Mouse (Mus musculus) common myeloid progenitor, adult 5-6 weeks (primary cell): ENCODE results near the gene Esyt1. TPM values are rescaled to one million over a fixed set of nuclear protein-coding genes. Genes with fewer than 3 reads are reported as not detected.
"Not testable (repeated sequence)": the region's sequence is repeated elsewhere in the genome, so short reads cannot be mapped to it uniquely, and the experiment has no call there.

Source experiments
- ATAC-seq: replicated peaks from 2 replicates; pipeline ENCODE4 v1.8.0; 2016; ENCODE audit warnings: low read depth, mild to moderate bottlenecking, moderate TSS enrichment, inconsistent platforms; ENCODE audit not compliant: poor library complexity, severe bottlenecking
- total RNA-seq: library from RNA; stranded (forward); fragments of 200-1000, 187-1606 nt; gene quantifications from 2 replicates; pipeline ENCODE4 v1.2.3, GENCODE M21; 2017

Gene Esyt1
- total RNA-seq, 1 experiment from 2014 or later = 76.6 TPM

DNA sequence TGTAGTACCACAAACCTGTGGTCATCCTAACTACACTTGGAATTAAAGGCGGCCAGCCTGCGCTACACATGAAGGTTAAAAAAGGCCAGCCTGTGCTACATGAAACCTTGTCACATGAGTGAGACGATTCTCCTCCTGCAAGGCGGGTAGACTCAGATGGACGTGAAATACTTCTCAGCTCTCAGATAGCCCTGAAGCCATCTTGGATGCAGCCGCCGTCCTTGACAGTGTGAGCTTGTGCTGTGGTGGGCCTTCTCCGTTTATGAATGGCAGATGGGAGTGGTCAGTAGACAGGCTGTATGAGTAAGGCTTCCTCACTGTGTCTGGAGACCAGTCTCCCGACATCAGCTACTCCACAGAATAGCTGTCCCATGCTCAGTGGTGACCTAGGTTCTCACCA lies 16.5 kb downstream of the Esyt1 start:
- no peak for ATAC-seq

DNA sequence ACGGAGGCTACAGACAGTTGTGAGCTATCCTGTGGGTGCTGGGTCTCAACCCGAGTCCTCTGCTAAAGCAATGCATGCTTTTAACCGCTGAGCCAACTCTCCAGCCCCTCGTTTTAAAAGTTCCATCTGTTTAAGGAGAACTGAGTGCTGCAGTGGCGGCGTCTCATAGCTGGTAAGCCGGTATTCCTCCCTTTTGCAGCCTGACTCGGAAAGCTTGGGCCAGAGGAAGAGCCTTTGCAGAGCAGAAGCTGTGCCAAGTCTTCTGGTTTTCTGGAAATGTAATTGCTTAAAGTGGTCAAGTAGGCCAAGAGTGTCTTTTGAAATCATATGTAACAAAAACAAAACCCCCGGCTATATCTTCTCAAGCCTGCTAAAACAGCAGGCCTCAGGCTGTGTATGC lies 17.4 kb downstream of the Esyt1 start:
- ATAC-seq = no peak

DNA sequence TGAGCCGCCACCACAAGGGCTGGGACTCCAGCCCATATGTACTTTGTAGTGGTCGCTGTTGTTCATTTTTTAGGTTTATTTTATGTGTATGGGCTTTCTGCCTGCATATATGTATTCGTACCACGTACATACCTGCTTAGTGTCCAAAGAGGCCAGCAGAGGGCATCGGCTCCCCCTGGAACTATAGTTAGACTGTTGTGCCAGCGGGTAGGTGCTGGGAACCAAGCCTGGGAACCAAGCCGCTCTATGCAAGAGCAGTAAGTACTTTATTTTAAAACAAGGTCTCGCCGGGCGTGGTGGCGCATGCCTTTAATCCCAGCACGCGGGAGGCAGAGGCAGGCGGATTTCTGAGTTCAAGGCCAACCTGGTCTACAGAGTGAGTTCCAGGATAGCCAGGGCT lies 19.7 kb downstream of the Esyt1 start:
- ATAC-seq = no peak

DNA sequence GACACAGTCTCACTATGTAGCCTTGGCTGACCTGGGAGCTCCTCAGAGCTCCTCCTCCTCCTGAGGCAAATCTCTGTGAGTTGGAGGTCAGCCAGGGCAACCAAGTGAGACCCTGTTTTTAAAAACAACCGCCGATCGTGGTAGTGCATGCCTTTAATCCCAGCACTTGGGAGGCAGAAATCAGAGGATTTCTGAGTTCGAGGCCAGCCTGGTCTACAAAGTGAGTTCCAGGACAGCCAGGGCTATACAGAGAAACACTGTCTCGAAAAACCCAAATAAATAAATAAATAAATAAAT lies 20.4 kb downstream of the Esyt1 start:
- ATAC-seq = not testable (repeated sequence)

DNA sequence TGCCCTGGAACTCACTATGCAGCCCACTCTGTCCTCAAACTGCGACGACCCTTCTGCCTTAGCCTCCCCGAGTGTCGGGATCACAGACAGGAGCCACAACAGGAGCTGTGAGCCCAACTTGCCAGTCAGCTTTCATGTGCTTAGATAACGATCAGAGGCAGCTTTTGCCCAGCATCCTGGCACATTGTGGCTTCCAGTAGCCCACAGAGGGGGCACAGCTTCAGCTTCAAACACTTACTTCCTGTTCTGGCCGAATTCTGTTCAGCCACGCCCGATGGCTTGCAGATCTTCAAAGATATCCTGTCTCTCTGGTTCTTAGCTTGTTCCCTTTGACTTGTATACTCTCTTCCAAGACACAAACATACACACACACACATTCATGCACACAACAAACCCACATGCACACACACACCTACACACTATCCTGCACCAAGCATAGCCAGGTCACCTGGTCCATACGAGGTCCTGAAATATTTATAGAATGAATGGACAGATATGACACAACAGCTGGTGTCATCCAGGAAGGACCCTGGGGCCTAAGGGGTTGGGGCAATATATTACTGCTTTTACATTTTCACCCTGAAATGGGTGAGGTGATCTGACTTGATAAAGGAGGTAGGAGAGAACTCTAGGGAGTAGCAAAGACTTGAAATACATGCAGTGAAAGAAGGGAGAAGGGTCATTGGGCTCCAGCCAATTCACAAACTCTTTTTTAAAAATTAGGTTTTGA lies 20.9 kb downstream of the Esyt1 start:
- ATAC-seq = peak; percentile 91

DNA sequence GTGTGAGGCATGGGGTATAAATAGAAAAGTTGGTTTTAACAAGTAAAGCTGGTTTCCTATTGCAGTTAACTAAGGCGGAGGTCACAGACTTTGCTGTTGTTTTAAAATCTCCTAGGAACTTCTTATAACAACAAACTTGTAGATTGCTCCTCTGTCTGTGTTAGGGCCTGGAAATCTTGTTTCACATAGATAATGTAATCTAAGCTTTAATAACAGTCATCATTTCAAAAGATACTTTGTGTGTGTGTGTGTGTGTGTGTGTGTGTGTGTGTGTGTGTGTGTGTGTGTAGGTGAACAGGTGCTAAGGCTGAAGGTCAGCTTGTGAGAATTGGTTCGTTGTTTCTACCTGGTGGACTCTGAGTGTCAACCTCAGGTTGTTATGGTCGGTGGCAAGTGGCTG lies 21.7 kb downstream of the Esyt1 start:
- ATAC-seq = no peak

DNA sequence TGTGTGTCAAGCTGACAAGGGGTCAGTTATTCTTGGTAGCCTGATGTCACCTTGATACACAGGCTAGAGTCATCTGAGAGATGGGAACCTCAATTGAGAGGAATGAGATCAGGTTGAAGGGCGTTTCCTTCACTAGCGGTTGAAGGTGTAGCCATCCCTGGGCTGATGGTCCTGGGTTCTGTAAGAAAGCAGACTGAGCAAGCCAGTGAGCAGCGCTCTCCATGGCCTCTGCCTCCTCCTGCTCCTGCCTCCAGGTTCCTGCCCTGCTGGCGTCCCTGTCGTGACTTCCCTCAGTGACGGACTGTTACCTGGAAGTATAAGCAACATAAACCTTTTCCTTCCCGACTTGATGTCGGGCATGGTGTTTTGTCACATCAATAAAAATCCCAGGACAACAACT lies 22.1 kb downstream of the Esyt1 start:
- no peak for ATAC-seq

DNA sequence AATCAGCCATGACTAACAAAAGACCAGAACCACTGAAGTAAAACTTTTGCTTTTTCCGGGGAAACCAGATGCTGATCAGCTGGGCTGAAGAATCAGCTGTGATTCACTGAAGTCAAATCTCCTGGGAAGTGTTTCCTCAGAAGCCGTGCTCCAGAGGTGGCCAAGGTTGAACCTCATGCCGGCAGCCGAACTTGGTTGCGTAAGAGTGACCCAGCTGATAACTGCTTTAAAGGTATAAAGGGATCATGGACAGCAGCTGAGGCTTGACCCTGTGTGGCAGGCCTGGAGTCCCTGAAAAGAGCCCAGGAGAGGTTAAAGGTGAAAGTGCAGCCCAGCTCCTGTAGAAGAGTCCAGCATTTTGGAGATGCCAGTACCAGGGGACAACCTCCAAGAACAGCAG lies 23.3 kb downstream of the Esyt1 start:
- ATAC-seq = no peak

DNA sequence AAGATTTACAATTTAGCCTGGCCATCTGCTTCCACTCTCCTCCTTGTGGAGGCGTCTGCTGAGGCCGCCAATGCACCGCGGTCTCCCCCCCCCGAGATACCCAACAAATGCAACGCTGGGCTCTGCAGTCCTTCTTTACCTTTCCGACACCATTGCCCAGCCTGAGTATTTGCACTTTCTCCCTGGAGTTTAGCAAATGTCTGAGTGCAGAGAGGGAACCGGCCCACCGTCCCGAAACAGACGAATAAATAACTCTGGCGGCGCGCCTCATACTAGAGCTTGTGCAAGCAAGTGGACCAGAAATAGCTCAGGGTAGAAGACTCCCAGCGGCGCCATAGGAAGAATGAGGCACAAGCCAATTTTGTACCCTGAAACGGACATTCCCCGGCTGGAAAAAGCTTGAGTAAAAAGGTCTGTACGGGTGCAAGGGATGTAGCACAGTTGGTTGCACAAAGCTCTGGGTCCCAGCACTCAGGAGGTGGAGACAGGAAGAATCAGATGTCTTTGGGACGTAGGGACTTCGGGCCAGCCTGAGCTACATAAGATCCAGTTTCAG lies 26.5 kb downstream of the Esyt1 start:
- ATAC-seq = peak; percentile 16

DNA sequence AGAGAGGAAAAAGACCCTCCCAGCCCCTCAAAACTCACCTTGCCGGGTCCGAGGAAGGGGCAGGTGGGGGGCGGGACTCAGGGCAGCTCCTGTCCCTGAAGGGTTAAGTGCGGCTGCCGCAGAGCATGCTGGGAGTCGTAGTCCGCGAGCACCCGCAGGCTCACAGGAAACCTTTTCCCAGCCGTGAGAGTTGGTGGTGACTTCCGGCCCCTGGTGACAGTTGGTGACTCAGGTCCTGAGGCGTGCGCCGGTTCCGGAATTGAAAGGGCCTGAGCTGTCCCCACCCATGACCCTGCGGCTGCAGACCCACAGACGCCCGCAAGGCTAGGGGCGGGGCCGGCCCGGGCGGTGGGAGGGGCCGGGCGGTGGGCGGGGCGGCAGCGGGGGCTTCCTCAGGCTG lies 27.1 kb downstream of the Esyt1 start, which contains the start of gene Myl6b:
TSS of gene Myl6b (minus strand) at position 96 of the 400 bp plus-strand sequence.
- peak; percentile 75 for ATAC-seq

DNA sequence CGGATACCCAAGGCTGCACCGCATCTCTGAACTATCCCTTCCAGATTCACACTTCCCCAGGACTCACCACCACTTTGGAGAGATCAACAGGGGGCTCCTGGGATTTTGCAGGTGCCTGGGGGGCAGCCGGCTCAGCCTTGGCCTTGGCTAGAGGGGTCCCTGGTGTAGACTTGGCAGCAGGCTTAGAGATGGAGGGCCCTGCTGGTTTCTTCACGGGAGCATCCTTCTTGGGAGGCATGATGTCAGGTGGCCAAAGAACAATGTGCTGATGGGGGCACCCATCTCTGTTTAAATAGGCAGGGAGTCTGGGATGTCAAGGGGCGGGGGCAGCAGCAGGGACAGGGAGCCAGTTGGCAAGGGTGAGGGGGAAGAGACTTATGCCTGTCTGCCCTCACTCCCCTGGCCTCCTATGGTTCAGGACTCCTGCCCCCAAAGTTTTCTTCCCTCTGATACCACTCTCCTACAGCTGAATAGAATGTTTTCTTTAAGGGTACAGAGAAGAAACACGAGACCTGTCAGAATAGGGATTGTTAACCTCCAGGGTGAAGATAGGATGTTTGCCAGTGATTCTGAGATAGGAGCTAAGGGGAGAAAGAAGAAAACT lies 28.4 kb downstream of the Esyt1 start:
- ATAC-seq = no peak

DNA sequence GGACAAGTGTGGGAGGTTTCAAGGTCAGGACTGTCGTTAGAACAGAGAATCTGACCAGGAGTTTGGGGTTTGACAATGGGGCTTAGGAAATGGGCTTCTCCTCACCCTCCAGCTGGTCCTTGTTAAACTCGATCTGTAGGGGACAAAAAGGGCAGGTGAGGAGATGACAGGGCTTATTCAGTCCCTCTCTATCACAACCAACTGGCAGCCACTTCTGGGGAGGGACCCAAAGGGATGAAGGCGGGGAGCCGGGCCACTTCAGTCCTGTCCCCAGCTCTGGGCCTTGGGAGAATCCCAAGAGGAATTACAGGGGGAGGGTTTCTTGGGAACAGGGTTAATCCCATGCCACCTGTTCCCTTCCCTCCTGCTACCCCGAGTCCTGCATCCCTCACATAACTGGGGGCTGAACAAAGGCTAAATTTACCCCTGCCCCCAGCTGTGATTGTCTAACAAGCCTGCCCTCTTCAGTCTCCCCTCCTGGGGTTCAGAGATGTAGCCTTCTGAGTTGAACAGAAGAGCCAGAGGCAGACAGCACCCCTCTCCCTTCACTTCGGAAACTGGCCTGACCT lies 29.1 kb downstream of the Esyt1 start:
- ATAC-seq = no peak

DNA sequence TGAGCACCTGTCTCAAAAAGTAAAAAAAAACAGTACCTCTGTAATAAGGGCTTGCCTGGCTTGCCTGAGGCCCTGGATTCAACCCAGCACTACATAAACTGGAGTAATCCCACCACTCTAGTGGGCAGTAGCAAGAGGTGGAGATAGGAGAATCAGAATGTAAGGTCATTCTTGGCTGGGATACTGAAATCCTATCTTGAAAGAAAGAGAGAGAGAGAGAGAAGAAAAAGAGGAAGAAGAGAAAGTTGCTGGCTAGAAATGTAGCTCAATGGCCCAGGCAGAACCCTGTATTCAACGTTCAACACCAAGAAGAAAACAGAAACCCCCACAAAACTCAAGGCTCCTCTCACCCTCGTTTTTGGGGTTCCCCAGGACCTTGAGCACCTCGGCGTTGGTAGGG lies 29.8 kb downstream of the Esyt1 start:
- no peak for ATAC-seq

DNA sequence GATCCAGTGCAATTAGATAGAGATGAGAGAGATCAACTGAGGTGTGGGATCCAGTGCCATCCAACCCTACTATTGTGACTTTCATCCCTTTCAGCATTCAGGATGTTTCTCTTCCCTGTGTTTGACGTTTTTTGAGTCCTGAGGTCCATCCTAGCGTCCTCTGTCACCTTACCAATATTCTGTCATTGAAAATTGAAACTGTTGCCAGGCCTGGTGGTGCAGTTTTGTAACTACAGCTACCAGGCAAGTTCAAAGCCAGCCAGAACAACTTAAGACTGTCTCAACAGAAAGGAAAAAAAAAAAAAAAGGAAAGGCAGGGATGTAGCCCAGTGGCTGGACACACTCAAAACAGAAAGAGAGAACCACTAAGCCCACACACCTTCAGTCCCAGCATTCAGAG lies 30.4 kb downstream of the Esyt1 start:
- ATAC-seq = no peak

DNA sequence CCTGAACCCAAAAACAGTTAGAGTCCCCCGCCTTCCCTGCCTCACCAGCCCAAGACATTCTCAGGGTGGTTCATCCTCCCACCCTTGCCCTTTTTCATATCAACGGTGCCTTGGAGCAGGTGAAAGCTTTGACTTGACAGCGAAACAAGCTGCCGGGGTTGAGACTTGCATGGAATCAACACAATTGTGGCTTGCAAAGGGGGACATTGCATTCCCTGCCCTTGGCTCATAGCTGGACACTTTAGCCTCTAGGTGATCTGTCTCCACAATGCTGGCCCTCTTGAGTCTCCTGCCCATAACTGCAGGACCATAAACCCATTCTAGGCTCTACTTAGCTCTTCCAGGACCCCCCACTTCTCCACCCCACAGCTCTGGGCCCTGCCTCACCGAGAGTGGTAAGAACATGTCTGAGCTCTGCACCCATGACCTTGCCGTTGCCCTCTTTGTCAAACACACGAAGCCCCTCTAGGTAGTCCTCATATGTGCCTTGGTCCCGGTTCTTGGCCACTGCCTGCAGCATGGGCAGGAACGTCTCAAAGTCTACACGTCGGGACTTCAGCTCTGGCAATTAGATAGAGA lies 30.9 kb downstream of the Esyt1 start:
- ATAC-seq = no peak

DNA sequence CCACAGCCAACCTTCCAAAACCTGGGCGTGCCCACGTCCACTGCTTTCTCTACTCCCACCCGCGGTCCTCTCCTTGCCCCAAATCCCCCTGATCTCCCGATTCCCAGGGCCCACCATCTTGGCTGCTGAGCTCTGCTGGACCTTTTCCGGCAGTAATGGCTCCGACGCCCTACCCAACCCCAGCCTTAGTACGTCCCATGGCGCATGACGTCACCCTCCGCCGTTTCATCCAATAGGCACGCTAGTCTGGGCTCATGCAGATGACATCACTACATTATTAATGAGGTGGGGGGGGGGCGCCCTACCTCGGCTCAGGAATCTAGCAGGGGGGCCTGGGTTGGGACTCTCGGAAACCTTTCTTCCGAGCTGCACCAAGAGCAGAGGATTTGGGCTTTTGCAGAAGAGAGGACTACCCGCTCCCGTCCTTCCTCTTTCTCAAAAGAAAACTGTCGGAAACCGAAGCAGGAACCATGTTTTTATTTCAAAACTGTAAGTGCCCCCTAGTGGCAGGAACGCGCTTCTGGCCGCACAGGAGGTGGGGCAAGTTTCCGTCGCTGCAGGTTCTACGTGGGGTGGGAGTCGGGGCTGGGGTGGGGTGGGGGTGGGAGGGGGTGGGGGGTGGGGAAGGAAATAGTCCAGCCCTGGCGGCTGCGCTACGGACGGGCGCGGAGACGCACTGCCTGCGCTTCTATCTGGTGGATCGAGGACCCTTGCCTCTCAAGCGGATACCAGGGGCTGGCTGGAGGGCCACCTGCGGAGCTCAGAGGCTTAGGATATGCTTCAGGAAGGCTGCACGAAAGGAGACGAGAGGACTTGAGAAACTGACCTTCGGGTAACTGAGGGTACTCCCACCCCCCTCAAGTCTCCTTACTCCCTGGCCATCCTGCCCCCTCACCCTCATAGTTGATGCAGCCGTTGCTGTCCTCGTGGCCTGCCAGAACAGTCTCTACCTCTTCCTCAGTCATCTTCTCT lies 31.7 kb downstream of the Esyt1 start, which contains the start of gene Myl6:
TSS of gene Myl6 (minus strand) at position 451 of the 972 bp plus-strand sequence.
- peak; percentile 71 for ATAC-seq

DNA sequence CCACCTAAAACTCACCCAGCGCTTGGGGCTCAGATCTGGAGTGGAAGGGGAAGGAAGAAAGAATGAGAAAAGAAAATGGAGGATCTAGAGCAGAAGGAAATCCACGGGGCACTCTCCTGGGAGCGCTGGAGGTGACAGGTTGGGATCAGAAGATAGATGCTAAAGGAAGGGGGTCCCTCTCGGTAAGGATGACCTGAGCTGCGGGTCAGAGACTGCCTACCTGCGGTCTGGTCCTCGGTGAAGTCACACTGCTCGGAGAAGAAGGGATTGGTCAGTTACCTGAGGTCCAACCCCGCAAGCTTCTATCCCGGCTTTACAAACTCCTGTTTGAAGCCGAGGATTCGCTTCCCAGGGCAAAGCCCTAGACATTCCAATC lies 32.4 kb downstream of the Esyt1 start:
- peak; percentile 16 for ATAC-seq

DNA sequence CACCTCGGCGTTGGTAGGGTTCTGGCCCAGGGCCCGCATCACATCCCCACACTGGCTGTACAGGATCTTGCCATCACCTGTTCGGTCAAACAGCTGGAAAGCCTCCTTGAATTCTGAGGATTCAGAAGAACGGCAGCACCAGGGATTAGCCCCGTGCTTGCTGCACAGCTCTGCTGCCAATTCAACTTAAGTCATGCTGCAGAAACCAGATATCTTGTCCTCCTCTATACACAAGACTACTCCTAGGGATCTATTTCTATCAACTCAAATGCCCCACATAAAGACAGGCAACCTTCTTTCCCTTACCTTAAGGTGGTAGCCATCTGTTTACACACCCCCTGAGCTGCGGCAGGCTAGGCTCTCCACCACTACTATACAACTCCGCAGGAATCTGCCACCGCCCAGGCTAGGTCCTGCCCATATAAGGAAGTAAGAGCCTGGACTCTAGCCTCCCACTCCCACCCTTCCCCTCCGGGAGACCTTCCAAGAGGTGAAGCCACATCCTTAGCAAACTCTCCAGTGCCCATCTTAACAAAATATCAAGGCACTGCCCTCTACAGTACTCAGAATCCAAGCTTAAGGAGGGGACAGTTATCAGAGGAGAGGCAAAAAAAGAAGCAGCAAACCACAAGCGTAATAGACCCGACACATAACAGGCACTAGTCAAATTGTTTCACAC lies 32.9 kb downstream of the Esyt1 start:
- ATAC-seq = peak; percentile 40

DNA sequence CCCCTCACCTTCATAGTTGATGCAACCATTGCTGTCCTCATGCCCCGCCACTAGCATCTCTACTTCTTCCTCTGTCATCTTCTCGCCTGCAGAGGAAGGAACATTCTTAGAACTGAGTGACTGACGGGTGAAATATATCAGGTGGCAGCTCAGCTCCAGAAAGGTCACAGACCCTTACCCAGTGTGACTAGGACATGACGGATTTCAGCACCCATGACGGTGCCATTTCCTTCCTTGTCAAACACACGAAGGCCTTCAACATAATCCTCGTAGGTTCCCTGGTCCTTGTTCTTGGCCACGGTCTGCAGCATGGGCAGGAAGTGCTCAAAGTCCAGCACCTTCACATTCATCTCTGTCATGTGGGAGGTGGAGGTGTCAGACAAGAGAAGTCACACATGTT lies 33.6 kb downstream of the Esyt1 start:
- not testable (repeated sequence) for ATAC-seq
